Mouse (Mus musculus) heart, adult 2 months (tissue): Measurements from ENCODE around the gene Orc6.

Experiments used
- CTCF ChIP-seq: fragments of 200-600 bp; IDR thresholded peaks from 2 replicates; pipeline ENCODE4 v1.8.1; 2022; ENCODE audit warnings: antibody characterized with exemption, mild to moderate bottlenecking, moderate library complexity
- EP300 ChIP-seq: fragments of 200-500 bp; IDR thresholded peaks from 2 replicates; pipeline ENCODE4 v1.6.1; 2011; ENCODE audit warnings: low read depth, low read length, control low read depth; ENCODE audit not compliant: insufficient read depth
- POLR2A ChIP-seq: fragments of 200-500 bp; IDR thresholded peaks from 2 replicates; pipeline ENCODE4 v1.6.1; 2011; ENCODE audit warnings: mild to moderate bottlenecking, low read depth, low read length, control low read depth; ENCODE audit not compliant: insufficient read depth

DNA sequence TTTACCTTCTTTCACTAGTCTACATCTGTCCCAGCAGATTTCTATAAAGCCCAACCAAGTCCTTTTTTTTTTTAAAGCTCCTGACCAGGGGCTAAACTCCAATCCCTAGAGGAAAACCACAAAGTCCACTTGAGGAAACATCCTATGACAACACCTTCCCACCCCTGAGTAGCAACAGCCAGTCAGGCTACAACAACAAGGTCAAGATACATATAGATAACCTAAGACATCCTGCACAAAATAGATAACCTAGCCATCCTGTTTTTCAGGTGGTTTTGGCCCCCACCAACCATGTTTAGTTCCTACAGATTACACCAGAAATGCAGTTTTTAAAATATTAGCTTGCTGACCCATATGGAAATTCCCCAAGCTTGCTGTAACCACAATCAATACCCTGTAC is 35.7 kb downstream of the Orc6 start:
- TF ChIP-seq EP300 (no peak), CTCF (no peak), POLR2A (no peak)
